Mouse (Mus musculus) cortical plate, adult 2 months (tissue): ENCODE data around the gene Rad51b.

Experiments used
- CTCF ChIP-seq: fragments of 200-500 bp; IDR thresholded peaks from 2 replicates; pipeline ENCODE4 v1.5.1; 2011; ENCODE audit warnings: mild to moderate bottlenecking, control low read depth, low read length; ENCODE audit not compliant: insufficient read depth; ENCODE audit errors: extremely low read depth
- POLR2A ChIP-seq: fragments of 200-500 bp; IDR thresholded peaks from 2 replicates; pipeline ENCODE4 v1.6.1; 2011; ENCODE audit warnings: mild to moderate bottlenecking, low read length, control low read depth; ENCODE audit not compliant: insufficient read depth; ENCODE audit errors: extremely low read depth

DNA sequence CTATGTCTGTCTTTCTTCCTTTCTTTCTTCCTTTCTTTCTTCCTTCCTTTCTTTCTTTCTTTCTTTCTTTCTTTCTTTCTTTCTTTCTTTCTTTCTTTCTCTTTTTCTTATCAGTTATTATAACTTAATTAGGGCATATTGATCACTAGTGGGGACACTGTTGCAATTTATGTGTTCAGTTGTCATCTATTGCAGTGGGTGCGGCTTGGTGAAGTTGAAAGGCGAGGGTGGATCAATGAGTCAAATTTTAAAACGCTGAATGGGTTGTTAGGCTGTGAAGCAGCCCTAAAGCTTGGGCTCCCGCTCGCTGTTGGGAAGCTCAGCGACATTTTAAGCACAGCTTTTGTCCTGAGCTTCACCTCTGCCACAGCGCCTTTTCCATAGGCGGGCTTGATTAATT lies 139.0 kb downstream of the Rad51b start:
- no peak for TF ChIP-seq CTCF
- no peak for TF ChIP-seq POLR2A
